Mouse (Mus musculus): ENCODE data around the gene Ccar1. TPM values are rescaled to one million over a fixed set of nuclear protein-coding genes. Genes with fewer than 3 reads are reported as not detected.
"Not testable (repeated sequence)": the region's sequence is repeated elsewhere in the genome, so short reads cannot be mapped to it uniquely, and the experiment has no call there.

The Ccar1 gene
- polyA plus RNA-seq, 1 experiment from 2014 or later = 151 TPM

DNA sequence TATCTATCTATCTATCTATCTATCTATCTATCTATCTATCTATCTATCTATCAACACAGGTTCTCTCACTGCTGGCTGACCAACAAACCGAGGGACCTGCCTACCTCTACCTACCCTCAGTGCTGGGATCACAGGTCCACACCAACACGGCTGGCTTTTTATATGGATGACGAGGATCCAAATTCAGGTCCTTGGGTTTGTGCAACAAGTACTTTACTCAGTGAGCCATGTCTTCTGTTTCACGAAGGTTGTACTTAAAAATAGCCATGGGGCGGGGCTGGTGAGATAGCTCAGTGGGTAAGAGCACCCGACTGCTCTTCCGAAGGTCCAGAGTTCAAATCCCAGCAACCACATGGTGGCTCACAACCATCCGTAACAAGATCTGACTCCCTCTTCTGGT is 71.5 kb downstream of the Ccar1 start:
- not testable (repeated sequence) for H3K4me3 ChIP-seq; ATAC-seq (ENCODE audit: low FRiP score, low read depth); H3K9ac ChIP-seq (replicated peaks); H3K9me3 ChIP-seq; H3K27ac ChIP-seq (replicated peaks); H3K4me1 ChIP-seq; H3K36me3 ChIP-seq; H3K4me2 ChIP-seq (replicated peaks)
- H3K27me3 ChIP-seq = peaks cover 41% of the 10 kb centered on the region
- 92% methylated on average over 8 of the region's 8 CpGs for WGBS

DNA sequence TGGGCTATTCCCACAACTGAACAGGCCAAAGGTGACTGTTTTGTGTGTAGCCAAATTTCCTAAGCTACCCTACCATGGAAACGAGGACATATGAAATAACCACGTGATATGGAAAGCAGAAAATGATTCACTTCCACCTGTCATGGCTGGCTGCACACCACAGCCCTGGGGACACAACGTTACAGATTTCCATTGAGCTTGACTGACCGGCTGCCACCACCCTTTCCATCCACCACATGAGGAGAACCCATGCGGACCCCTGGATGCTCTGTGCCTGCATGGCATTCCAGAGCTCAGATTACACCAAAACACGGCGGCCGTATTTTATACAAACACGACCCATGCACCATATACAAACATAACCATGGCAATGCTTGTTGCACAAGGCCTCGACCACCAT is 78.6 kb downstream of the Ccar1 start:
- H3K36me3 ChIP-seq = no peaks in the 10 kb centered on the region
- no peak overlapping the region for H3K4me3 ChIP-seq
- H3K4me1 ChIP-seq = no peaks in the 10 kb centered on the region
- no peak for ATAC-seq (ENCODE audit: low FRiP score, low read depth)
- H3K27ac ChIP-seq (replicated peaks) = no peak overlapping the region
- H3K4me2 ChIP-seq (replicated peaks) = no peak overlapping the region
- WGBS = 84% methylated on average over 10 of the region's 10 CpGs
- H3K9me3 ChIP-seq = no peaks in the 10 kb centered on the region
- H3K27me3 ChIP-seq = no peaks in the 10 kb centered on the region
- no peak overlapping the region for H3K9ac ChIP-seq (replicated peaks)

DNA sequence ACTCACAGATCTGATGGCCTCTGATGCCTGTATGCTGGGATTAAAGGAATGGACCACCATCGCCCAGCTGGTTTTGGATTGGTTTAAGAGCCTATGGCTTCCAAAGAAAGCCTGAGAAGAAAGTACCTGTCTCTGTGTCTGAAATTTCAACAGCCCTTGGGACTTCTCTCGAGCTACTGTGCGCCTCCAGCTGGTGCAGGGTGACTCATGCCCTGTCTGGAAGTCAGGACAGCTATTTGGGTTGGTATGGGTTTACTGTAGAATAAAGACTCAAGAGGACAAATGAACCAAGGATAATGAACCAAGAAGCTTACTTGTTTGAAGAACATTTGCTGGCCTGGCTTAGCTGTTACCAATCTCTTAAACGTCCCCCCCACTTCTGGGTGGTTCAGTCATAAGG is 88.5 kb downstream of the Ccar1 start:
- no peak overlapping the region for H3K9ac ChIP-seq (replicated peaks)
- no peak for ATAC-seq (ENCODE audit: low FRiP score, low read depth)
- H3K27me3 ChIP-seq = no peaks in the 10 kb centered on the region
- H3K36me3 ChIP-seq = no peaks in the 10 kb centered on the region
- H3K4me1 ChIP-seq = no peaks in the 10 kb centered on the region
- 84% methylated on average over 4 of the region's 4 CpGs for WGBS
- H3K4me3 ChIP-seq = no peak overlapping the region
- no peaks in the 10 kb centered on the region for H3K9me3 ChIP-seq
- no peak overlapping the region for H3K27ac ChIP-seq (replicated peaks)
- H3K4me2 ChIP-seq (replicated peaks) = no peak overlapping the region

DNA sequence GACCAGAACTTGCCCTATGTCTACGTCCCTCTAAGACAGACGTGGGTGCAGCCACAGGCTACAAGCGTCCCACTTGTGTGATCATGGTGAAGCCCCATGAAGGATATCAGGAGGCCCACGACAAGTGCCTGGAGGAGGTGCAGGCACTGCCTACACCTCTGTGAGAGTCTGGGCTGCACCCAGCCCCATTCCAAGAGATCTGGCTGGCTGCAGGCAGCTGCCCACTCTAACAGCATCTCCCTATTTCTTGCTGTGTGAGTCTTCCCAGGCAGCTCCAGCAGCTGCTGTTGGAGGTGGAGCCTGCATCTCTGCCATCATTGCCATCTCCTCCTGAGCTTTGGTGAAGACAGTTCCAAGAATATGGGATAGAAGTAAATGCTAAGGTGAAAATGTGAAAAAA is 89.7 kb downstream of the Ccar1 start:
- Histone ChIP-seq H3K36me3 (no peaks in the 10 kb centered on the region), H3K9me3 (no peaks in the 10 kb centered on the region), H3K27ac (replicated peaks) (no peak overlapping the region), H3K4me3 (no peak overlapping the region), H3K9ac (replicated peaks) (no peak overlapping the region), H3K4me1 (no peaks in the 10 kb centered on the region), H3K4me2 (replicated peaks) (no peak overlapping the region), H3K27me3 (no peaks in the 10 kb centered on the region)
- no peak for ATAC-seq (ENCODE audit: low FRiP score, low read depth)
- WGBS = 90% methylated on average over 4 of the region's 4 CpGs

Other genes with a start within 250 kb of the Ccar1 start
- 66.3 and 73.1 TPM in 2 replicates for gene Kif1bp, start 213.8 kb downstream of the Ccar1 start, polyA plus RNA-seq (2016; fragmentation: Nextera tagmentation; extraction: Ambion mirVana)
- gene Ddx21, start 190.0 kb downstream of the Ccar1 start, polyA plus RNA-seq (2016; fragmentation: Nextera tagmentation; extraction: Ambion mirVana) = 27.4 and 29.2 TPM in 2 replicates
- gene Ddx50, start 141.1 kb downstream of the Ccar1 start, polyA plus RNA-seq (2016; fragmentation: Nextera tagmentation; extraction: Ambion mirVana) = 122 and 137 TPM in 2 replicates
- 2.1 and 2.8 TPM in 2 replicates for gene Stox1, start 66.2 kb downstream of the Ccar1 start, polyA plus RNA-seq (2016; fragmentation: Nextera tagmentation; extraction: Ambion mirVana)
- 35.2 and 35.6 TPM in 2 replicates for gene Tet1, start 116.7 kb upstream of the Ccar1 start, polyA plus RNA-seq (2016; fragmentation: Nextera tagmentation; extraction: Ambion mirVana)
- 10.5 and 12.8 TPM in 2 replicates for gene Slc25a16, start 128.3 kb upstream of the Ccar1 start, polyA plus RNA-seq (2016; fragmentation: Nextera tagmentation; extraction: Ambion mirVana)
- 18.0 and 18.7 TPM in 2 replicates for gene Dna2, start 154.7 kb upstream of the Ccar1 start, polyA plus RNA-seq (2016; fragmentation: Nextera tagmentation; extraction: Ambion mirVana)
- gene Rufy2, start 187.9 kb upstream of the Ccar1 start, polyA plus RNA-seq (2016; fragmentation: Nextera tagmentation; extraction: Ambion mirVana) = 37.6 and 38.3 TPM in 2 replicates
- 265 and 271 TPM in 2 replicates for gene Hnrnph3, start 231.9 kb upstream of the Ccar1 start, polyA plus RNA-seq (2016; fragmentation: Nextera tagmentation; extraction: Ambion mirVana)
- gene Pbld2, start 232.0 kb upstream of the Ccar1 start, polyA plus RNA-seq (2016; fragmentation: Nextera tagmentation; extraction: Ambion mirVana) = 1.0 and 1.2 TPM in 2 replicates